In genomic region chr19:17364741-17365140, GRCm38 (mm10) we compare ENCODE assay signal across 9 mouse cellular contexts. TPM values are rescaled to one million over a fixed set of nuclear protein-coding genes. Genes with fewer than 3 reads are reported as not detected.
DNase-seq lines count a peak whose midpoint lies in the region; ATAC-seq and TF ChIP-seq lines count a peak whose summit lies in the region.
"Had no signal": no experiment of that assay in that cellular context is flagged by ENCODE, and none has a peak within 500 bp of the region (broad histone marks: within the 10 kb centered on the region; RNA-seq: fewer than 3 reads in every experiment).

No protein-coding gene starts in this region.

- no peaks in the 10 kb centered on the region for H3K9me3 ChIP-seq in hindbrain, postnatal 0 days (ENCODE audit: low read length)
- H3K9me3 ChIP-seq in hindbrain, embryonic 14.5 days (ENCODE audit: control insufficient read depth, low read length) = no peaks in the 10 kb centered on the region
- H3K9me3 ChIP-seq: hindbrain, embryonic 15.5 days had no signal

- H3K36me3 ChIP-seq in hindbrain, postnatal 0 days (ENCODE audit: insufficient read depth, low read length) = no peaks in the 10 kb centered on the region
- no peaks in the 10 kb centered on the region for H3K36me3 ChIP-seq in hindbrain, embryonic 14.5 days (replicated peaks; ENCODE audit: control insufficient read depth, insufficient read depth)
- H3K36me3 ChIP-seq: hindbrain, embryonic 15.5 days had no signal

- H3K4me2 ChIP-seq in hindbrain, postnatal 0 days (ENCODE audit: low read depth, low read length) = no peak overlapping the region
- no peak overlapping the region for H3K4me2 ChIP-seq in hindbrain, embryonic 14.5 days (replicated peaks)
- H3K4me2 ChIP-seq: hindbrain, embryonic 15.5 days had no signal

- no peak overlapping the region for H3K4me3 ChIP-seq in hindbrain, postnatal 0 days (ENCODE audit: low read length)
- H3K4me3 ChIP-seq in hindbrain, embryonic 14.5 days (replicated peaks; ENCODE audit: low read length) = no peak overlapping the region
- H3K4me3 ChIP-seq: hindbrain, embryonic 15.5 days had no signal

- H3K27me3 ChIP-seq in hindbrain, postnatal 0 days (ENCODE audit: insufficient read depth, low read length) = no peaks in the 10 kb centered on the region
- H3K27me3 ChIP-seq in hindbrain, embryonic 14.5 days (ENCODE audit: control insufficient read depth, insufficient read depth, low read length) = no peaks in the 10 kb centered on the region
- H3K27me3 ChIP-seq: hindbrain, embryonic 15.5 days had no signal

- 38% methylated on average over 3 of the region's 3 CpGs for WGBS in hindbrain, postnatal 0 days
- WGBS in hindbrain, embryonic 14.5 days = 39% methylated on average over 3 of the region's 3 CpGs

- H3K9ac ChIP-seq in hindbrain, postnatal 0 days (replicated peaks; ENCODE audit: low read length) = no peak overlapping the region
- H3K9ac ChIP-seq in hindbrain, embryonic 14.5 days = no peak overlapping the region
- H3K9ac ChIP-seq: hindbrain, embryonic 15.5 days had no signal

- peak; percentile 79 for TF ChIP-seq CTCF in hindbrain, postnatal 0 days (IDR thresholded peaks at IDR 0.05; ENCODE audit: low read depth)

- ATAC-seq in hindbrain, postnatal 0 days = no peak
- no peak for ATAC-seq in hindbrain, embryonic 14.5 days (ENCODE audit: low FRiP score)

- peak; percentile 71 for DNase-seq in hindbrain, postnatal 0 days (ENCODE audit: low spot score)
- no peak for DNase-seq in hindbrain, embryonic 14.5 days (ENCODE audit: low spot score)
- DNase-seq in urinary bladder, postnatal 36 days (ENCODE audit: low spot score in 2 of 2) = peak; percentile 39 to 43
- no peak for DNase-seq in urinary bladder, adult 2 months (ENCODE audit: low spot score)
- peak; percentile 39 for DNase-seq in cerebellum, adult 9-11 months
- peak; percentile 60 to 64 for DNase-seq in kidney, postnatal 4 days
- DNase-seq in right cerebral cortex, postnatal 14 days = peak; percentile 30
- DNase-seq in thymus, postnatal 10 days (ENCODE audit: low spot score in 2 of 2) = no peak

- H3K4me1 ChIP-seq in hindbrain, postnatal 0 days (ENCODE audit: insufficient read depth, low read length) = no peaks in the 10 kb centered on the region
- H3K4me1 ChIP-seq in hindbrain, embryonic 14.5 days (replicated peaks; ENCODE audit: control insufficient read depth, insufficient read depth, low read length) = no peaks in the 10 kb centered on the region
- H3K4me1 ChIP-seq: hindbrain, embryonic 15.5 days had no signal

- H3K27ac ChIP-seq in hindbrain, postnatal 0 days = no peak overlapping the region
- no peak overlapping the region for H3K27ac ChIP-seq in hindbrain, embryonic 14.5 days
- H3K27ac ChIP-seq: hindbrain, embryonic 15.5 days had no signal

RNA-seq across cellular contexts. Expression of gene Gcnt1, which starts 7.9 kb away (rescaled TPM):
- total RNA-seq in hindbrain, postnatal 0 days (2014; rRNA removed) = 1.4 and 1.9 TPM in 2 replicates
- polyA plus RNA-seq in hindbrain, postnatal 0 days (2015; fragmentation: Nextera tagmentation; extraction: Ambion mirVana) = 0.34 and 0.43 TPM in 2 replicates
- polyA plus RNA-seq in hindbrain, embryonic 14.5 days (2014; fragmentation: Nextera tagmentation; extraction: Ambion mirVana) = 0.83 and 0.91 TPM in 2 replicates
- polyA plus RNA-seq in urinary bladder, adult 2 months (2012; rRNA removed) = 10.7 and 12.2 TPM in 2 replicates

RNA-seq across cellular contexts. Expression of gene Rfk, which starts 29.1 kb away (rescaled TPM):
- 60.3 and 61.8 TPM in 2 replicates for total RNA-seq in hindbrain, postnatal 0 days (2014; rRNA removed)
- 104 and 106 TPM in 2 replicates for polyA plus RNA-seq in hindbrain, postnatal 0 days (2015; fragmentation: Nextera tagmentation; extraction: Ambion mirVana)
- polyA plus RNA-seq in hindbrain, embryonic 14.5 days (2014; fragmentation: Nextera tagmentation; extraction: Ambion mirVana) = 79.8 and 85.3 TPM in 2 replicates
- polyA plus RNA-seq in urinary bladder, adult 2 months (2012; rRNA removed) = 48.4 and 51.5 TPM in 2 replicates

Comparison
In these comparisons a context has a peak if more than half of its experiments do, and no peak if none do; other contexts are left out.
1. DNase-seq: peak in hindbrain, postnatal 0 days (single experiment), urinary bladder, postnatal 36 days (2 of 2), cerebellum, adult 9-11 months (single experiment), kidney, postnatal 4 days (2 of 2) and right cerebral cortex, postnatal 14 days (single experiment); none in hindbrain, embryonic 14.5 days (single experiment), urinary bladder, adult 2 months (single experiment) and thymus, postnatal 10 days (0 of 2).